Mouse (Mus musculus) kidney, adult 2 months (tissue): ENCODE measurements at regions not wholly inside any gene's neighbourhood (a gene's known extent, or its start where the extent isn't known, plus 50 kb on each side); places are given as distances from the start of the nearest gene placed in this dataset.

ENCODE experiments used
- CTCF ChIP-seq: fragments of 200-500 bp; conservative IDR thresholded peaks from 2 replicates; pipeline ENCODE4 v1.5.1; 2011; ENCODE audit warnings: low read depth, mild to moderate bottlenecking, control low read depth, low read length, moderate library complexity, mixed read lengths; ENCODE audit not compliant: insufficient read depth, insufficient read length
- POLR2A ChIP-seq: fragments of 200-500 bp; IDR thresholded peaks from one replicate; pipeline ENCODE4 v1.6.1; 2011; ENCODE audit warnings: low read depth, low read length, control low read depth

DNA sequence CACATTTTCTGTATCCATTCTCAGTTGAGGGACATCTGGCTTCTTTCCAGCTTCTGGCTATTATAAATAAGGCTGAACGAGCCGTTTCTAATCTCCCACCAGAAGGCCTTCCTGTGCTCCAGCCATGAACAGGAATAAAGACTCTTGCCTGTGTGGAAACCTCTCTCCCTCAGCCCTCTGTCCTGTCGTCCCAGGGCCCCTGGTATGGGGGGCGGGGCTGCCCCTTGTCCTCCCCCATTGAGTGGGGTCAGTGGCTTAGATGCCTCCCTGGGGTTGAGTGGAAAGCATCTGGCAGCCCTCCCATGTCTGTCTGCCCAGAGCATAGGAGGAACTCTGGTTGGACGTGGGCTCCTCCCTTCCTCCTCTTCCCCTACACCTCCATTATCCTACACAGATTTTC, 88.8 kb upstream of the Rgs17 start:
- no peak for TF ChIP-seq POLR2A
- TF ChIP-seq CTCF: no peak
